Mouse (Mus musculus): ENCODE data around the gene Cd300lb.
"Not testable (repeated sequence)": the region's sequence is repeated elsewhere in the genome, so short reads cannot be mapped to it uniquely, and the experiment has no call there.

Cd300lb gene

DNA sequence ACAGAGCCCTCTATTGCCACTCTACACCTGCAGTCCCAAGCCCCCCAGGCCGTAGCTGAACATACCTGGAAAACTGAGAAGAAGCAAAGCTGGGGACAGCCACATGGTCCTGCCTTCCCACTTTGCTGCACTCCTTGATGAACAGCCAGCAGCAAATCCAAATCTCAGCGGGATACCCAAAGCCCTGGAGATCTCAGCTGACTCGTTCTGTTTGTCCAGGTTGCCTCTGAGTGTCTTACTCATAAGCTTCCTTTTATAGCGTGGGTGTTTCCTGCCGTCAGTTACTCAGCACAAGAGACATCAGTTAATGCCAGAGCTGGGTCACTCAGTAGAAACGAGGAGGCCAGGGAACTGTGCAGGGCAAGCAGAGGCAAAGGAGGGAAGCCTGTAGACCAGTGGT is at the start of gene Cd300lb:
TSS of gene Cd300lb (minus strand) at position 243 of the 400 bp plus-strand sequence.
- DNase-seq (ENCODE audit: low read depth, low spot score), result no peak

DNA sequence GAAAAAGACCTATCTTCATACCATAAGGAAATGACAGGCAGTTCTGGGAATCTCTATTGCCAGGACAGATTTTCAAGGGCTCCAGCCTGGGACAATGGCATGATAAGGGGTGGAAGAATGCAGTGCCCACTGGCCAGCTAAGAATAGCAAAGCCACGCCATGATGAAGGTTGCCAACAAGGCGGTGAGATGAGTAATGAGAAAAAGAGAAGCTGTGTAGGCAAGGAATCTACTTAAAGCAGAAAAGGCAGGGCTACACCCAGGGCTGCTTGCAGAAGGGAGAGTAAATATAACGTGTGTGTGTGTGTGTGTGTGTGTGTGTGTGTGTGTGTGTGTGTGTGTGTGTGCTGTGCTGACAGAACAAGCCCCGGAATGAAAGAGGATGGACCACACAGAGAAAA is 47.7 kb upstream of the Cd300lb start:
- no peak for DNase-seq (ENCODE audit: low read depth, low spot score)

DNA sequence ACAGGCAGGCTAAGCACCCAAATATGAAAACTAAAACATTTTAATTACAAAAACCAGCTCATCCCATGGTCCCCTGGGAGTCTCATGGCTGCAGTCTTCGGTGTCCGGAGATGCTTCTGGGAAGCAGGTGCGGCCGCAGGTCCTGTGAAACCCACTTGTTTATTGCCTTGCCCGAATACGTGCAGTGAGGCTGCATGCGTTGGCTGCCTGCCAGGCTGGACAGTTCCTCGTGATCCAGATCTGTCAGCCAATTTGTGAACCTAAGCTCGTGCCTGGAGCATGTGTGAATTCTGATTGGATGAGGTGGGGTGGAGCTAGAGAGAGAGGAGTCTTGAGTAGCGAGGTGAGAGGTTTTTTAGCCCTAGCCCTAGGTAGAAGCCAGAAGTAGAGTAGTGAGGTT is 38.5 kb upstream of the Cd300lb start:
- DNase-seq (ENCODE audit: low read depth, low spot score), result no peak

DNA sequence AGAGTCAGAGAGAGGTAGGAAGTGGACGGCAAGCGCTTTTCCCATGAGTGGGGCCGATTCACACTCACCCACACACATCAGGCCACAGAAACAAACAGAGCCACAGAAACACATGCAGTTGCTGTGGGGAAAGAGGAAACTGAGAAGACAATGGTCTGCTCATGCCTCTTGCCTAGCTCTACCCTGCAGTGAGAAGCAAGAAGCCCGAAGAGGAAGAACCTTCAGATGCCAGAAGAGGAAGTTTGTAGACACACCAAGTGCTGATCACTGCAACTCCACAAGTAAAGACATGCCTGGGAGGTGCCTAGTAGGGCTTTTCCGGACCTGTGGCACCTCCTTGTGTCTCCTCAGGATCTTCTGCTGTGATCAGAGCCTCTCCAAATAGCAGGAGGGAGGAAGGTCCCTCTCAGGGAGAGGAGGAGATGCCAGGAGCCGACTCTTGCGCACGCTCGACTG is 34.6 kb upstream of the Cd300lb start, which contains the start of gene Cd300c:
TSS of gene Cd300c (minus strand) at position 406 of the 456 bp plus-strand sequence.
- DNase-seq (ENCODE audit: low read depth, low spot score), result no peak

DNA sequence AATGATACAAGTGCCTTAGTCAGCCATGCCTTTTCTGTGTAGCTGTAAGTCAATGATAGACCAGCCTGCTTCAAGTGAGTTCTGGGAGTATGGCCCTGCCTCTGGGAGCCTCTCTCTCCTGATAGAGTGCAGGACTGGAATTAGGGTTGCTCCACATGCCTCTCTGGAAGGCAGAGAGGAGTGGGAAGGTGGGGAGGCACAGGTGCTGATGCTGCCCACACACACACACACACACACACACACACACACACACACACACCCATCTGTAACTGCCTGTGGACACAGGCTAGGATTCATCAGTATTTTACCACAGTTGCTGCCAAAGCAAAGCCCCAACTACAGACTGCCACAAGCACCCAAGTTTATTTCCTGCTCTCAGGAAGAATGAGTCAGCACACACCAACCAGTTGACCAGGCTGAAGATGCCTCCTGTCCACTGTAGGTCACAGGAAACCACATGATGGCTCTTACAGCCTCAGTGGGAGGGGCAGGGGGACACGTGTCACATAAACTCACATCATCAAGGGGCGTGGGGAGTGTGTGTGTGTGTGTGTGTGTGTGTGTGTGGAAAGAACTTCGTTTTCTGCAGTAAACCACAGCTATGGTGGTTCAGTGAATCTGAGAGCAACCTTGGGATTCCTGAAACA is 31.1 kb upstream of the Cd300lb start:
- DNase-seq (ENCODE audit: low read depth, low spot score), result no peak

DNA sequence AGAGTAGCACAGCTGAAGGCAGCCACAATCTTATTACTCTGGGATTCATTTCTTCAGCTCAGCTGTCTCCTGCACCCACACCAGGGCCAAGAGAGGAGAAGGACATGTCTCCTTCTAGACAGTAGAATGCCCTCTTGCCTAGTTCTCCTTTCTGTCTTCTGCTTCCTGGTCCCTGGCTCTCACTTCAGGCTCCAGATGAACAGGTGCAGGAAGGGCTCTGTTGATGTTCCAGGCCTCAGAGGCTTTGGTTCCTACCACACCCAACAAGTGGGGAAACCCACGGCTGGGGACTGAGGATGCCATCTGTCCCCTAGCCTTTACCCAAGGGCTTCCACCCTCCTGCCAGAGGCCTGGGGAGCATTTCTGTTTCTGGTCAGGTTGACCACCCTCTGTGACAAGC is 26.2 kb upstream of the Cd300lb start:
- no peak for DNase-seq (ENCODE audit: low read depth, low spot score)

DNA sequence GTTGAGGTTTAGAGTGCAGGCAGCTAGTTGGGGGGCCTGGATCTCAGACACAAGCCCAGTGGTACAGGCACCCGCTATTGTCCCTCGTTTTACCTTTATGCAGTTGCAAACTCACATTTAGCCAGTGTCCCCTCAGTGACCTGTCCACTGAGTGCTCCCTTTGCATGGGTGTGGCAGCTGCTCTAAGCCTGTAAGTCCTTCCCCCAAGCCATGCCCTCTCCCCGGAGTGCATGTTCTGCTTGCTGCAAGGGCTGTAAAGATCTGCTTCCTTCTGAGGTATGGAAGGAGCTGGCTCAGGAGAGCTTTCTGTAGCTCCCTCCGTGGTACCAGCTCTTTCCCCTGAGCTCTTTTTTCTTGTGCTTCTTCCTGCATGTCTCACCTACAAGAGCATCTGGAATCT is 595 bp downstream of the Cd300lb start:
- DNase-seq (ENCODE audit: low read depth, low spot score), result no peak

DNA sequence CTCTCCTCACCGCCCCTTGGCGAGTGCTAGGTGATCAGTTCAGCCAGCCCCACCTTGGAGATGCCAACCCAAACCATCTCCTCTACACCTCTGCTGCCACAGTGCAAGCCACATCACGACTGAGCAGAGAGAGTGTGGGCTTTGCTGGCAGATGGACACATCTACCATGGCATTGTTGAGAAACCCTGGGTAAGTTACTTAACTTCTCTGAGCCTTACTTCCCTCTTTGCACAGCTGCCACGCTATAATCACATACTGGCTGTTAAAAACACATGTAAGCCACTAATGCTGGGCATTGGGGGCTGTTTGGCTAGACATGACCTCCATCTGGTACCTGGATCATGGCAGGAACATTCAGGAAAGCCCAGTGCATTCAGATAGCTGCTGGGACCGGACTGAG is 3.1 kb downstream of the Cd300lb start:
- DNase-seq (ENCODE audit: low read depth, low spot score), result no peak

DNA sequence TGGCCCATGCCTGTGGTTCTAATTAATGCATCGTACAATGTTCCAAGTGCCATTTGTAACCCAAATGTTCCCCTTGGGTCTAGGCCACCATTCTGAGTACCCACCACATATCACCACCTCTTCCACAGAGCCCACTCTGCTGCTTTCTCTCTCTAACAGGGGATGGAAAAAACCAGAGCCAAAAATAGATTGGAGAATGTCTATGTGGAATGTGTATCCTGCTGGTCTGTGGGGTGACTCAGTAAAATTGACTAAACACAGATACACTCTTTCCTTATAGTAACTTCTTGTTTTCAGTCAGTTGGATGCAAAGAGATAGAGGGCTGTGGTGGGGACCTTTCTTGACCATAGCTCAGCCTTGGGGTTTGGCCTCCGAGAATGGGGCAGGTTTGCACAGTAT is 4.6 kb downstream of the Cd300lb start:
- DNase-seq (ENCODE audit: low read depth, low spot score), result no peak

DNA sequence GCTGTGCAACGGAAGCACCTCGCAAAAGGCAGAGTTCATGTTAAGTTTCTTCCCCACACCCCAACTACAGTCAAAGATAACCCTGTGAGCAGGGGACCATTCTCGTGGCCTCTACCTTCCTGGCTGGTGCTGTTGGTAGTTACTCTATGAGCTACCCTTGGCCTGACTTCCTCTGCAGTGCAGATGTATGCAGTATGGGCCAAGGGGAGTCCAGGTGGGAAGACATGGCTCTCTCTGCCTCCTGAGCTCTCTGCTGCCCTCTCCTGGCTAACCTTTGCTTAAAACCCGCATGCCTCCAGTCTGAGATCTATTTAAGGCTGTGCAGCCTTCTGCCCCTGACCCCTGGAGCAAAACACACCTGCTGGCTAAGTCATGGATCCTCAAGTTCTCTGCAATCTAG is 10.2 kb downstream of the Cd300lb start:
- DNase-seq (ENCODE audit: low read depth, low spot score), result no peak

DNA sequence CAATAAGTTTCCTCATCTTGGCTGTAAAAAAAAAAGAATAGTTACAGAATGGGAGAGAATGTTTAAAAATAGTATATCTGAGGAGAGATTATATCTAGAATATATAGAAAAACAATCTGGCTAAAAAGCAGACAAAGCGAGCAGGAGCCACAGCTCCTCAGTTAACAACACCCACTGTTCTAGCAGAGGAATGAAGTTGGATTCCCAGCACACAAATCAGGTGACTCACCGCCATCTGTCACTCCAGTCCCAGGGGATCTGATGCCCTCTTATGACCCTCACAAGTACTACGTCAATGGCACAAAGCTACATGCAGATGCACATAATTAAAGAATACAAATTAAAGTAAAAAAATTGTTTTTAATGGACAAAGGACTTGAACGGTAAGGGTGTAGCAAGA is 11.7 kb downstream of the Cd300lb start:
- DNase-seq (ENCODE audit: low read depth, low spot score), result no peak

DNA sequence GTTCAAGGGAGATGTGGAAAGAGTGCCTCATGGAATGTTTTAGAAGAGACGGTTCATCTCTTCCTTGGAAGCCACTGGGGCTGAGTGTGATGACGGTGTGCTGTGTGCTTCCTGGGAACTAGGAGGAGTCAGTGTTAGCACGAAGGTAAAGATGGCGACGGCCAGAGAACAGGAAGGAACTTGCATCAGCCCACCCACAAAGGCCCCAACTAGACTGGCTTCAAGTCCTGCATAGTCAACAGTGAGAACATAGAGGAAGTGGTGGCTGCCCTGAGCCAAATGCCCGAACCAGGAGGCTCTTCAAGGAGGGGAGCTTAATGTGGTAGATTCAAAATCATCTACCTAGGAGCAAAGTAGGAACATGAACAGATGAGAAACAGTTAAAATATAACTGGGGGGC is 17.1 kb downstream of the Cd300lb start:
- no peak for DNase-seq (ENCODE audit: low read depth, low spot score)

DNA sequence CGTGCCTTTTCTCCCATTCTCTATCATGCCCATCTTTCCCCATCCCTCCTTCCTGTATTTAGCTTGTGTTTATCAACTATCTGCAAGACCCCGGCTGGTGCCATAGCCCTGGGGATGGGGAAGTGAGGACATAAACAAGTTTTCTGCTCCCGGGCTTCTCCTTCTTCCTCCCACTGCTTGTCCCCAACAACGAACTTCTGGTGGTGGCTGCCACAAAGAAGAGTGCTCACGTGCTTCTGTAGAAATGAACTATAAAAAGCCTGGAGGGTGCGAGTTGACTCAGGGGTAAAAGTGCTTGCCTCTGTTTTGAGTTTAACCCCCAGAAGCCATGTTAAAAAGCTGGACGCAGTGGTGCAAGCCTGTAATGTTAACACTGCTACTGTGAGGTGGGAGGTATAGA is 19.2 kb downstream of the Cd300lb start:
- no peak for DNase-seq (ENCODE audit: low read depth, low spot score)

DNA sequence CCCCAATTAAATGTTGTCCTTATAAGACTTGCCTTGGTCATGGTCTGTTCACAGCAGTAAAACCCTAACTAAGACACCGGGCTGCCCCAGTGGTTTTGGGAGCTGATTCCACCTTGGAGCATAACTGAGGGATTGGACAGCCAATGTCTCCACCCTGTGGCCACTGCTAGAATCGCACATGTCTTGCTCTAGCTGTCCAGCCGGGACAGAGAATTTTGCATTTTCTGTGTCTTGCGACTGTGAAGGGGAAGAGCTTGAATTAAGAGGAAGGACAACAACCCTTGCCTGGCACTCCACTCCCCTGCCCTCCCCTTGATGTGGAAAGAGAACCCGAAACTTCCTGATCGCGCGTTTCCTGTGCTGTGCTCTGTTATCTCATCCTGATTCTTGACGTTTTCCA is 21.3 kb downstream of the Cd300lb start:
- DNase-seq (ENCODE audit: low read depth, low spot score), result no peak

DNA sequence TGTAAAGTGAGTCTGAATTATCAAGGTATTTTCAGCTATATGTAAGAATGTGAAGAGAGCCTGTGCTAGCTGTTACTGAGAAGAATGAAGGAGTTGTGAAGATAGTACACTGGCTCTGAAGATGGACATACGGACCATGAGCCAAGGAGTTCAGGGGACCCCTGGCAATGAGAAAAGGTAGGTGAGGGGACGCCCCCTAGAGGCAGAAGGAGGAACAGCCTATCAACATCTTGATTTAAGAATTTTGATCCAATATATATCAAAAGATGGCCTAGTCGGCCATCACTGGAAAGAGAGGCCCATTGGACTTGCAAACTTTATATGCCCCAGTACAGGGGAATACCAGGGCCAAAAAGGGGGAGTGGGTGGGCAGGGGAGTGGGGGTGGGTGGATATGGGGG is 24.6 kb downstream of the Cd300lb start:
- not testable (repeated sequence) for DNase-seq (ENCODE audit: low read depth, low spot score)

DNA sequence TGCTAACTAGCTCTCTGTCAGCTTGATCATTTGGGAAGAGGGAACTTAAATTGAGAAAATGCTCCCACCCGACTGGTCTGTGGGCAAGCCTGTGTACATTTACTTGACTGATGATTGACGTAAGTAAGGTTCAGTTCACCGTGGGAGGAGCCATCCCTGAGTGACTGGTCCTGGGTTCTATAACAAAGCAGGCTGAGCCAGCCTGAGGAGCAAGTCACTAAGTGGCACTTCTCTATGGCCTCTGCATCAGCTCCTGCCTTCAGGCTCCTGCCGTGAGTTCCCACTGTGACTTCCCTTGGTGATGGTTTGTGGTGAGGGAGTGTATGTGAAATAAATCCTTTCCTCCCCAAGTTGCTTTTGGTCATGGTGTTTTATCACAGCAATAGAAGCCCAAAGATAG is 26.1 kb downstream of the Cd300lb start:
- no peak for DNase-seq (ENCODE audit: low read depth, low spot score)

DNA sequence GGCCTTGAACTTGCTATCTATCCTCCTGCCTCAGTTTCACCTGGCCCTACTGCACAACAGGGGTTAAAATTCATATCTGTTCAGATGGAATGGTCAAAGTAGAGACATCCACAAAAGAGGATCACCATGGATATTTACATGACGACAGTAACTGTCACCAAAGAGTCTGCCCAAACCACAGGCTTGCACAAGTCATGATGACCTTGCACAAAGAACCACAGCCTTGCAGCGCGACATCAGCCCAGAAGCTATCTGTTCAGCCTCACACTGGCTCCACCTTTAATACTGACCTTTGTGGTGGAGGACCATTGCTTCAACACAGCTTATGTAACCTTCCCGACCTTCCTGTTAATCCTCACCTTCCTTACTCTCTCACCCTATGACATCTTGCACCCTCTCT is 26.6 kb downstream of the Cd300lb start:
- no peak for DNase-seq (ENCODE audit: low read depth, low spot score)

DNA sequence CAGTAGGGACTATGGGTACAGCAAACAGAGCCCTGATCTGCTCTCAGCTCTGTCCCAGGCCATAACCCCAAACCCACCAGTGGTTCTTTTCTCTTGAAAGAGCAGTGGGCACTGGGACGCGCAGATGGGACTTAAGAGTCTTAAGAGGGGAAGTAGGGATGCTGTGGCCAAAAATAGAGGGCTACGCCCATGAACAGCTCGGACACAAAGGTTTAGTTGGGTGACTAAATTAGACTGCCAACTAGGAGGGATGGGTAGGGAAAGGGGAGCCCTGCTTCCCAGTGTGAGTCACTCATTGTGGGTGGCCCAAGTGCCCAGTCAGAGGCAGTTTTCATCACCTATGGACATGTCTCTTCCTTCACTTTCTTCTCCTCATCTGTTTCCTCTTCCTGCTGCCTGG is 31.0 kb downstream of the Cd300lb start:
- DNase-seq (ENCODE audit: low read depth, low spot score), result no peak

DNA sequence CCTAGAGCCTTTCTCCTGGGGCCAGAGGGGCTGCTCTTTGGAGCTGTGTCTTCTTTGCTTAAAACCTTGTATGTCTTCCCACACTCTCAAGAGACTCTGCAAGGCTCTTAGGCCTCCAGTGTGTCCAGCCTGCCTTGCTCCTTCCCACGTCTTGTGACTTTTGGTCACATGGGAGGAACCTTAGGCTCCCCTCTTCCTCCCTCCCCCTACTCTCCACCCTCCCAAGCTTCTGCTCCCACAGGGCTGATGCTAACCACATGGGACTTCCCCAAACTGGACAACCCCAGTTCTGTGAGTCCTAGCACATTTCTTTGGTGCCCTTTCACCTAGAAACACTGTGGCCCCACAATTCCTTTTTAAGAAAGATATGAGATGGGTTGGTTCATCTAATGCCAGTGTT is 36.2 kb downstream of the Cd300lb start:
- DNase-seq (ENCODE audit: low read depth, low spot score), result no peak

DNA sequence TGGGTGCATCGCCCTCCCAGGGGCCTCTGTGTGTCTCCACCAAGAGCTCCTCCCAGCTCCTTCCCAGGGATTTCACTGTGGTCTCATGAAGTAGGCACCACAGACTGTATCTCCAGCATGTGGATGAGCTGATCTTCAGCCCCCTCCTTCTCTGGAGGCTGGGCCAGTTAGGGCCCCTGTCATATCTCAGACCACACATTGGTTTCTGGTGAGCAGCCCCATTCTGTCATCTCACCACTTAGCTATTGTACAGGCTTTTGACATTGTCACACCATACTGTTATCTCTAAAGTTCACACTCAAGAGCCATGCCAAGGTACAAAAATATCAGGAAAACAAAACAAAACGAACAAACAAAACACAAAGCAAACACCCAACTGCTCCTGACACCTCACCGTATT is 38.1 kb downstream of the Cd300lb start:
- no peak for DNase-seq (ENCODE audit: low read depth, low spot score)

DNA sequence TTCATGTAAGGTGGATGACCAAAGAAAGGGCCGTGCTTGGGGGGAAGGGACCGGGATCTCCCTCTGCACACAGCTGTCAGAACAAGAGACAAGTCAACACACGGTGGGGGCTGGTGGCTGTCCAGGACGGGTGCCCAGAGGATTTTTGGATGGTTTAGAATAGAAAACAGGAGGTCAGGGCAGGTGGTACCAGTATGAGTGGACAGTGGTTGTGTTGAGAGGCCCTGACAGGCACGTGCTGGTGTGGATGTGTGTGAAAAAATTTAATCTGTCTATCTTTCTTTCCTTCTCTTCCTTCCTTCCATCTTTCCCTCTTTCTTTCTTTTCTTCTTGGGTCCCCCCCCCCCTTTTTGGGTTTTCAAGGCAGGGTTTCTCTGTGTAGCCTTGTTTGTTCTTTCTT is 43.6 kb downstream of the Cd300lb start:
- DNase-seq (ENCODE audit: low read depth, low spot score), result no peak

DNA sequence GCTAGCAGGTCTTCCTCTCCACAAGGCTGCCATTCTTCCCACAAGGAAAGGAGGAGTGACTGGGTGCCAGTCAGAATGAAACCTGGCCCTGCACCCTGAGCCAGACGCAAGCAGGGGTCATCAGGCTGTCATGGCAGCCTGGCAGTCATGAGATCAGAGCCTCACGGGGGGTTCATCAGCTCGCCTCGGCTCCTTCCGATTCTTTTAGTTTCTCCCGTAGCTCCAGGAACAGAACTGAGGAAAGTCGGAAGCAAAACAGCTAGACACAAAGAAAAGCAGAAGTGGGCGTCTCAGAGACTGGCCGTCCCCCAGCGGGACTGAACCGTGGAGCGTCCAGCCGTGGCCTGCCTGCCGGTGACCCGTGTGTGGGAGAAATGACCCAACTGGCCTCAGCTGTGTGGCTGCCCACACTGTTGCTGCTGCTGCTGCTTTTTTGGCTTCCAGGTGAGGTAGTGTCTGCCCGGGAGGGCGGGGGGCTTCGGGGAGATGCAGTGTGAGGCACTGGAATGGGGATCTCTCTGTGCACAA is 44.1 kb downstream of the Cd300lb start, which contains the start of gene Cd300a:
TSS of gene Cd300a (plus strand) at position 51 of the 528 bp plus-strand sequence.
- DNase-seq (ENCODE audit: low read depth, low spot score), result no peak

DNA sequence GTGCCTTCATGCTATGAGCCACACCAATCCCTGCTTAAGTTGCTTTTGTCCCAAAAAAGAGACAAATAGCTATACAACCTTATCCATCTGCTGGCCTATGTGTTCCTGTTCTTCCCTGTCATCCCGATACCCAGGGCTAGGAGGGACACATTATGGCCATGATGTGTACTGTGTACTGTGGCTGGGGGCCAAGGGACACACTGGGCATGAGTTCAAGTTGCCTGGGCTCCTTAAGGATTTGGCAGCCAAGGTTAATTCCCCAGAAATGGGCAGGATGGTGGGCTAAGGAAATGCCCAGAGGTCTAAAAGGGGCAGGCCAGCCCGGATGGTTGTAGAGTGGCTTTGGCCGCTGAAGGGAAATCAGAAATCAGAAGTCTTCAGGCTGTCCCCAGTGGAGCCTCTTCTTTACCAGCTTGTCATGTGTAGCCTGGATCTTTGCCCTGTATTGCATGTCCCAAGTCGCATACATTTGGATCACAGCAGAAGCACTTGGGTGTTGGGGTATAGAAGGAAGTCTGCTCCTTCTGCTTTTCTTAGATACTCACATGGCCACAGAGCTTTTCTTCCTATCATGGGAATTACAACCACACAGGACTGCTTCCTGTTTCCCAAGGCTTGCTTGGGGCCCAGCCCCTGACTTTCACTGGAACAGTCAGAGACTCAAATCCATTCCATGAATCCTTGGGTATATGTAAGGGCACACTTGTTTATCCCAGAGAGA is 49.6 kb downstream of the Cd300lb start:
- DNase-seq (ENCODE audit: low read depth, low spot score), result no peak

All from c-Kit-negative CD71-positive TER-119-positive erythroid progenitor cells, embryonic 14.5 days (primary cell).